Mouse (Mus musculus) lung, postnatal 25 days (tissue): ENCODE results near the gene Iyd.
"Not testable (repeated sequence)": the region's sequence is repeated elsewhere in the genome, so short reads cannot be mapped to it uniquely, and the experiment has no call there.

Experiments
- DNase-seq: peaks from one replicate; pipeline ENCODE4 v3.0.0; 2022; ENCODE audit warnings: low spot score

Gene Iyd

DNA sequence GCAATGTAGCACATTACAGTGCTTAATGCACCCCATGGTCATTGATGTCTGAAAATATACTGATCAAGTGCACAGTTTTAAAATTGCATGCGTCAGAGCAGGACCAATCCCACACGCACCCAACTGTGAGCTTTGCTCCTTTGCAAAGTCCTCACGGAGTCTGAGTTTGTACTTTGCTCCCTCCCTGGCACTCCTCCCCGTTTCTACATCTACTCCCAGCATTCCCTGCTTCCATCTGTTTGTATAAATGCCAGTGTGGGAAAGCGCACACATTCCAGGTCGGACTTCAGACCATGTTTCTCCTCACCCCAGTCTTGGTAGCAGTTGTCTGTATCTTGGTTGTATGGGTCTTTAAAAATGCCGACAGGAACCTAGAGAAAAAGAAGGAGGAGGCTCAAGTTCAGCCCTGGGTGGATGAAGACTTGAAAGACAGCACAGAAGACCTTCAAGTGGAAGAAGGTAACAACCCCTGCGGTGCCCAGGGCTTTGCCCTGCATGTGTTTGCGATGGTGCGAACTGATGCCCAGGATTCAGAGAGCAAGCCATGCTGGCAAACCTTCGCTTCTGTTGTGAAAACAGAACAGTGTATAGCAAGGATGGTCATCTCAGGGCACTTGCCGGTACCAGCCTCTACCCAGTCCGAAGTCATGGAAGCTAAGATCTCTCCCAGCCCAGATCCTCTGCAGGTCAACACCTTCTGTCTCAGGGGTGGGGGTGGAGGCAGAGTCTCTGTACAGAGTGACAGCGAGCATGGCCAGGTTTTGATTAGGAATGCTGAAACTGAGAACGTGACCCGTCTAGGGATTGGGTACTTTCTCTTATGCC lies at the start of gene Iyd:
TSS of gene Iyd (plus strand) at position 238 of the 825 bp plus-strand sequence.
- no peak for DNase-seq

DNA sequence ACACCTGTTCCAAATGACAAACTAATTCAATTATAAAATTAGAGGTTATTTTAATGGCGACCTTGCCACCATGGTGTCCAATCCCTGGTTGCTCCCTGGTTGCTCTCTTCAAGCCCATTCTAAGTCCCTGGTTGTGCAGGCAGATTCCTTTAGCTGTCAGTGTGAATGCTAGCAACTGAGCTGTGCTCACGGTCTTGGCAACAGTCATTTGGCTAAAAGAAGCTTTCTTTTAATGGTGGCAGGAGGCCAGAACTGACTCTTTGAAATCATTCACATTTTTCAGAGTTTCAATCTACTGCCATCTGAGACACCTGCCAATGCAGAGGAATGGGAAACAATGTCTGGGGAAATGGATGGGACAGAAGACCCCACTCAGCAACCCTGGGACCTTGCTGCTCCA lies 43.2 kb upstream of the Iyd start:
- DNase-seq: no peak

DNA sequence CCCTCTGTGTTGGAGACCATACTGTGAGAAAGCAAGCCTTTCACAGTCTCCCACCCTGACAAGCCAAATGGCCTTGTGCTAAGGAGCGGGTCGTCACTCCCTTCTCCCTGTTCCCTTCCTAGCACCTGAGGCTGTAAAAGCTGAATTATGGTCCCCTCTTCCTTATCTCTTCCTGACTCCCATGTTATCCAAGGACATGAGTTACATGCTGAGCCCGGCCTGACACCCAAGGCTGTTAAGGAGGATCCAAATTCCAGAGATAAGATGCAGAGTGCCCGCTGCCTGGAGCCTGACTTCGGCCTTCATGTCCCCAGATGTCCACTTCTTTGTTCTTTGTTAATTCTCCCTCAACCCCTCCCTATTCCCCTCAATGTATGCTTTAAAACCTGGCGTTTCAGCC lies 39.2 kb upstream of the Iyd start:
- not testable (repeated sequence) for DNase-seq

DNA sequence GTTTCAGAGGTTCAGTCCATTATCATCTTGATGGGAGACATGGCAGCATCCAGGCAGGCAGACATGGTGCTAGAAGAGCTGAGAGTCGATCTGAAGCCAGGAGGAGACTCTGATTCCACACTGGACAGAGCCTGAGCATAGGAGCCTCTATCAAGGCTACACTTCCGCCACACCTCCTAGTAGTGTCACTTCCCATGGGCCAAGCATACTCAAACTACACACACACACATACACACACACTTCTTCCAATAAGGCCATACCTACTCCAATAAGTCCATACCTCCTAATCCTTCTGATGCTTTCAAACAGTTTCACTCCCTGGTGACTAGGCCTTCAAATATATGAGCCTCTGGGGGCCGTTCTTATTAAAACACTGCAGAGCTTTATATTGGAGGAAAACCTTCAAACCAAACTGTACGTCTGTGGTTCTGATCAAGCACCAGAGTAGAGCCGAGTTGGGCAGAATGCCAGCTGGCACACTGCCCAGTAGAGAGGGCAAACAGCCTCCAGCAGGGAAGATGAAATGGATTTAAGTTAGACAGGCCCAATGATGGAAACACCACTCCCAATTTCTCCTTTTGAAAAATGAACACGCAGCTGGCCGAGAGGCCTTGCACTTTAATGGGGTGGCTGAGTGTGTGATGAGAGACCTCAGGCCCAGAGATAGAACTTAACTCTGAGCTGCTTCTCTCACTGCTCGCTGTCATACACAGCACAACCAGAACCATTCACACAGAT lies 32.4 kb upstream of the Iyd start:
- DNase-seq: peak; percentile 61

DNA sequence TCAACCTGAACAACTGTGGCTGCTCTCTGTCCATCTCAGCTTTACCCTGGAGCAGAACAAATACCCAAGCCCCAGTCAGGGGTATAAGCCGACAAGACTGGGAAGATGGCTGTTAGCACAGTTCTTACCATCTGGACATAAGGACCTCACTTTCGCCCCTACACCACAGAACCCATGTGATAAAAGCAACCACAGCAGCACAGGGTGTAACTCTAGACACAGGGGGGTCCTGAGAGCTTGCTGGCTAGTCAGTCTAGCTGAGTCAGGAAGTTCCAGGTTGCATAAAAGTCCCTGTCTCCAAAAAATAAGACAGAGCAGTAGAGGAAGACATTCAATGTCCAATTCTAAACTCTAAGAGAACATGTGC lies 31.8 kb upstream of the Iyd start:
- no peak for DNase-seq

DNA sequence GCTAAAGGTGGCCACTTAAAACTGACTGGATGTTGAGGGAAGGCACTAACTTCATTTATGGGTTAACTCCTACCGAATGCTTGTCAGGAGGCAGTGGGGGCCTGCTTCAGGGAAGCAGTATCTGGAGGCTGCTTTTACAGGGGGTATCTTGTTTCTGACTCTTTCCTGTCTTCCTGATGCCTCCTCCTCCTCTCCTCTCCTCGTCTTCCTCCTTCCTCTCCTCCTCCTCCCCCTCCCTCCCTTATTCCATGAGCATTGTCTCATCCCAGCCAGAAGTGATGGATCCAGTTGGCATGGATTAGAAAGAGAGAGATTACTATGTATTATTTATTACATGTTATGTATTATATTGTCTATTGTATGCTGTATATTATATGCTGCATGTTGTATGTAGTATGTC lies 31.3 kb upstream of the Iyd start:
- DNase-seq: no peak

DNA sequence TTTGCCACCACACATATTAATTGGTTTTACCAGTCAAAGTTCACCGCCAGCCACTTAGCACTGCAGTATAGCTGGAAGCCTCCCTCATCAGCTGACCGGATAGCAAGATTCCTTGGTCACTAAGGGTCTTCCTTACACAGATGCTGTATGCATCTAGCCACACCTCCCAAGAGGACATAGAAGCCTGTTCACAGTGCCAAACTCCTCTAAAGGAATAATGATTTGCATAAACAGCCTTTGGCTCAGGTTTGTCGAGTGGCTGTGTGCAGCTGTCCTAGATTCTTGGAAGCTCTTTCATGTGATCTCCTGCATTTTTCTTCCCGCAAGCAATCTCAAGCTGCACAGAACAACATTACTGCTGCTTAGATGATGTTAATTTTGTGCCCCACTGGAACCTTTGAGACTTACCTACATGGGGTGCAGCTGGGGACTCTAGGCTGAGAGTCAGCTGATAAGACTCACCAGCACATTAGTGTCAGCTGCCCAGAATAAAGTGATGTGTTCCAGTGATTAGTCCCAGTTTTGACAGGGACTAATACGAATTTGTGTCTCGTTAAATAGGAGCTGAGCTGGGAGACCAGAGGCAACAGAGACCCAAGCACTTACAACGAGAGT lies 30.3 kb upstream of the Iyd start:
- DNase-seq: no peak

DNA sequence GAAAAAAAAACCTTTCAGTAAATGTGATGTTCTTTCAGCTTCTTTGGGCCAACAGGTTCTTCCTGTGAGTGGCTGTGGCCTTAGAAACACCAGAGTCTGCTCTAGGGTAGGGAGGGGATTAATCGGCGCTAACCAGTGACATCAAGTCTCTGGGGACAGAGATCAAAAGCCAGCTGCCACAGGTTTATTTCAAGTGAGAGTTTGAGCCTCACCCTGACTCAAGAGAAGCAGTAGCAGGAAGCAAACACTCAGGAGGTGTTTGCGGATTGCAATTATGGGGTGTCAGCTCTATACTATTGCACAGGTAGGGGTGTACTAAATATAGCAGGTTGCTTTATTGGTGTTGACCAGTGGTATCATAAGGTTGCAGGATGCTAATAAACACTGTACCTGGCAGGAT lies 29.6 kb upstream of the Iyd start:
- no peak for DNase-seq

DNA sequence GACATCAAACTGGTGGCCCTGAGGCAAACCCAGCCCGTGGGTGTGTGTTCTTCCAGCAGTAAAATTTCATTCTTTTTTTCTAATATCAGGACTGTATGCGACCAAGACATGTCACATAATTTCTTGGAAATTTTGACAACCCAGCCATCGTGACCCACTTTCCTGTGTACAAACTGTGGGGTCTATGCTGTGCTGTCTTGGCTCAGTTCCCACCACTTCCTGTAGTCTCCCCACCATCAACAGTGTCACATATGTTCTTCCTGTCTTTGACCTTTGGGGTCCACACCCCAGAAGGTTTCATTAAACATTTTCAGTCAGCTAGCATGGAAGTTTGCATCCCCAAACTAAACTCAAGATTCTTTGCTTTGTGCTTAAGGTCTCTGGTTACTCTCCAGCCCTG lies 28.6 kb upstream of the Iyd start:
- no peak for DNase-seq

DNA sequence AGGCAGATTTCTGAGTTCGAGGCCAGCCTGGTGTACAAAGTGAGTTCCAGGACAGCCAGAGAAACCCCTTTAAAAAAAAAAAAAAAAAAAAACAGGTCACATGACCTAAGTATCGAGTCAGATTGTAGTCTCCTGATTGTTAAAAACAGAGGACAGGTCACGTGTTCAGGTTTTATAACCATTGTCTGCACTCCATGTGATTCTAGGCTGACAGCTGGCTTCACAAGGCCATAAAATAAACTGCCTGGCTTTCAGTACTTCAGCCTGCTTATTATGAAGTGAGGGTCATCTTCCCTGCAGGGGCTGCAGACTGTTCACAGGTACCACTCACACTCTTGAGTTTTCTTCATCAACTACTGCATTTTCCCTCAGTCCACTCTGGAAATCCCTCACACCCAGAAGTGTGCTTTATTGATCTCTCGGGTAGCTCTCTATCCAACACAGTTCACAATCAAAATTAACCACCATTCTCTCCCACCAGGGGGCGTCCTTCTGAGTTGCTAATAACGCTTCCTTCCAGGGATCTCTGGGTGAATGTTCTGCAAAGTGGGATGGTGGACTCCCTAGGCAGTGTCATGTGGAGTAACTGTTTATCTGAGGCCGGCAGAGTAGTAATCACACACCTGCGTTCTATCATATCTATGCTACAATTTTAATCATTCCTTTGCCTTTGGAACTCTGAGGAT lies 27.3 kb upstream of the Iyd start:
- DNase-seq: no peak

DNA sequence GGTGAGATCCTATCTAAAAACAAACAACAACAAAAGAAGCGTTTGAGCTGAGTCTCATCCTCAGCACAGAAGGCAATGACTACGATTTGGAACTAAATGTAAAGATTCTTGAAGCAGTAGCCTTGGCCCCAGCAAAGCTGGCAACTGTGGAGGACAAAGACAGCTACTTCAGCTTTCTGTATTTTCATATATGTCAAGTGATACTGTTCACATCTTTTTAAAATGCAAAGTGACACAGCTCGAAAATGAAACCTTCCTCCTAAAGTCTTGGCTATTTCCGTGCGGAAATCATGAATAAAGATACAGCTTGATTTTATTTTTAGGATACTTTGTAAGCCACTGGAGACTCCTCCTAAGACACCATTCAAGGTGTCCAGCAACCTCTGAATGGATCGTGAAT lies 26.1 kb upstream of the Iyd start:
- no peak for DNase-seq

DNA sequence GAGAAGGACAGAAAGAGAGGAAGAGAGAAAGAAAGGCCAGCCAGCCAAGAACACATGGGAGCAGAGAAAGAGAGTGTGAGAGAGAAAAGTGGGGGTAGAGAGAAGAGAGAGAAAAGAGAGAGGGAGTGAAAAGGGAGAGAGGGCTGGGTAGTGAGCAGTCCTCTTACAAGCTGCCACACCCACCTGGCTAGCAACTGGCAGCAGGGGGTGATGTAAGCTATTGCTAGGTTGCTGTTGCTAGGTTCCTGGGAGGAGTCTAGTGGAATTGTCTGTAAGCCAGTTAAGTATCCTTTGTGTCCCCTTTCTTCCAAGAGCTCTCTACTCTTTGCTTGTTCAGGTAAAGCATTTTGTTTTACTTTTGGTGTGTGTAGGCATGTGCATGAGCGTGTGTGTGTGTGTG lies 25.4 kb upstream of the Iyd start:
- DNase-seq: peak; percentile 10

DNA sequence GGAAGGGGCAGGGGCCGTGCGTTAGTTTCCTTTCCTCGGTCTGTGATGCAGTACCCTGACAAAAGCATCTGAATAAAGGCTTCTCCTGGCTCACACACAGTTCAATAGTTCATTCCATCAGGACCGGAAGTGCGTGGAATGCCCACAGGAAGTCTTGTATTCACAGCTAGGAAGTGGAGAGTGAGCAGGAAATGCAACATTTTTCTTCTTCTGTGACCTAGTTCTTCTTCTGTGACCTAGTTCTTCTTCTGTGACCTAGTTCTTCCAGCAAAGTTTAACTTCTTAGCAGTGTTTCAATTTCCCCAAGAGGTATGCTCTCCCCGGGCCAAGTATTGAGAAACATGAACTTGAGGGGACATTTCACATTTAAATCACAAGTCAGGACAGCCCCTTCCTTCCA lies 23.6 kb upstream of the Iyd start:
- DNase-seq: no peak

DNA sequence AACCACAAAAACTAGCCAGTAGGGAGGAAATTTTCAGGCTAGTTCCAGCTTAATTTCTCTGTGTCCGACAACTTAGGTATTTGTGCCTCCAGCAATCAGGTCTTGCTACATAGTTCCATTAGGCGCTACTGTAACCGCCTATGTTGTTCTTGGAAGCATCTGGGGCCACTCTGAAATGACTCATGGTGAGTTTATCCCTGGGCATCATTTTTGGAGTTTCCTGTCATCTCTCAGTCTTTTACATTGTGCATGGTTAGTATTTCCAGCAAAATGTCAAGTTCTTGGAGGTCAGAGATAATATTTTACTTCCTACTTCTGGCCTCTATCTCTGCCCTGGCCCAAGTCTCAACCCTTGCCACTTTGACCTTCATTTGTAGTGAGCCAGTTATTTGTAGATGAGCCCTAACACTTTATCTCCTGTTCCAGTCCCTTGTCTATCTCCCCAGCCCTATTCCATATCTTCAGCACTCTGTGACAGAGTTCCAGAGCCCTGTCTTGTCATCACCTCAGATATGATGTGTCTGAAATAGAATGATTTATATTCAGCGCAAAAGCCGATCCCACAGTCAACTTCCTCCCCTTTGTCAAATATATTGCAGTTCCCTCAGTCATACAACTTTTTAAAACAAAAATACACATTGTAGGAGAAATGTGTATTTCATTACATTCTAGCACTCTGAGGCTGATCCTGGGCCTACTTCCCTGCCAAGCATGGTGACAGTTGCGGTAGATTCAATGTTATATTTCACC lies 16.8 kb upstream of the Iyd start:
- no peak for DNase-seq

DNA sequence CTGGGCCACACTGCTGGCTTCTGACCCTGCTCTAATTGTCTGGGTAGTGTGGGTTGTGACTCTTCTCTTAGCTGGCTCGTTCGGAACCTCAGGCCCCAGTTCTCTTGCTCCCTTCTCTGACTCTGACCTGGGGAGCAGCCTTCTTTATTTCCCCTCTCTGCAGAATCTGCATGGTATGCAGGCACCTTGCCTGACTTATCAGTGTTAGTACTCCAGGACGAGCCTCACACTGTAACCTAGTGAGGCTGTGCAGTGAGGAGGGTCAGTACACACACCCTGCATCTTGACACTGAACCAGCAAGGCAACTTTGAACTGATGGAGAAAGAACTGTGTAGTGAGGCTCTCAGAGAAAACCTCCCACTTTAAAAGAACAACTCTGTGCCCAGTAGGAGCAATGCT lies 15.5 kb upstream of the Iyd start:
- DNase-seq: no peak

DNA sequence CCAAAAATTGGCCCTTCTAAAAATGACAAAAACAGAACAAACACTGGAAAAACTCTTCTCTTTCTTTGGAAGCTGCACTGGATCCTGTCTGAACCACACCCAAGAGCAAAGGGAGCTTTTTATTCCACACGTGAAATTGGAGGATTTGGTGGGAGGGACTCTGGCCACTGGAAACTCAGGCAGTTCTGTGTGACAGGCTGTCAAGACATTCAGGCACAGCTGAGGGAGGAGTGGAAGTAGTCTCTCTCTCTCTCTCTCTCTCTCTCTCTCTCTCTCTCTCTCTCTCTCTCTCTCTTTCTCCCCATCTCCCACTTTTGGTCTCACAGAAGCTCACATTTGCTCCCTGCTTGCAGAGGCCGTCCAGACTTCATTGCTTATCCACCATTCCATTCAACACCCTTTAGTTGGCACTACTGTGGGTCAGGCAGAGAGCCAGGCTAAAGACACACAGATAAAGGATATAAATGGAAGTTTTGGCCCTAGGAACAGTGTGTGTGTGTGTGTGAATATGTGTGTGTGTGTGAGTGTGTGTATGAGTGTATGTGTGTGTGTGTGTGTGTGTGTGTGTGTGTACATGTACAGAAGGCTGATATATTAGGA lies 14.5 kb upstream of the Iyd start:
- DNase-seq: no peak

DNA sequence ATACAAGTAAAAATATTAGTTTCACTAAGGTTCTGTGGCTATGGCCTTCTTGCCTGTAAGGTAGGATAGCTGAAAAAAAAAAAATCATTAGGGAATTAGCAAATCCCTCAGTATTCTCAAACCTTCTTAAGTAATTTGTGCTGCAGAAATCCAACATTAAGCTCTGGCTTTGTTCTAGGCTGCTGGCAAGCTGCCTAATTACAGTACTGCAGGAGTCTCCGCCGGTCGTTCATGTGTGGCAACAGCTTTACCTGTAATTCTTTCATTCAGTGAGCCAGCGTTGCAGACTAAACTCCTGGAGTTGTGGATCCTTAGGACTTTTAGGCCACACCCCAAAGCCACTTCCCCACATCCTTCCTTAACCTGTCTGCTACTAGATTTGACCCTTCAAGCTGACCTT lies 10.2 kb upstream of the Iyd start:
- no peak for DNase-seq

DNA sequence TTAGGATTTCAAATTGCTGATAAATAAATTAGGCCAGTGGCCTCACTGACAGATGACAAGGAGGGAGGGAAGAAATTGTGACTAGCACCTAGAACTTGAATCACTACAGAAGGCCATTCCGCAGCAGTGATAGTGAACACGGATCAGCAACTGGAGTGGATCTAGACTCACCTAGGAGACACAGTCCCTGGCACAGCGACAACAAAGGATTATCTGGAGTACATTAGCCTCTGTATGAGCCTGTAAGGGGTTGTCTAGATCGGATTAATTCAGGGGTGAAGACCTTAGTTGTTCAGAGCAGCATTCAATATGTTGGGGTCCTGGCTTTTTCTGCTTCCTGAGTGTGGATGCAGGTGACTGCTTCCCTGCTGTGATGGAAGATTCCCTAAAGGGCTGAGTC lies 9.4 kb upstream of the Iyd start:
- no peak for DNase-seq

DNA sequence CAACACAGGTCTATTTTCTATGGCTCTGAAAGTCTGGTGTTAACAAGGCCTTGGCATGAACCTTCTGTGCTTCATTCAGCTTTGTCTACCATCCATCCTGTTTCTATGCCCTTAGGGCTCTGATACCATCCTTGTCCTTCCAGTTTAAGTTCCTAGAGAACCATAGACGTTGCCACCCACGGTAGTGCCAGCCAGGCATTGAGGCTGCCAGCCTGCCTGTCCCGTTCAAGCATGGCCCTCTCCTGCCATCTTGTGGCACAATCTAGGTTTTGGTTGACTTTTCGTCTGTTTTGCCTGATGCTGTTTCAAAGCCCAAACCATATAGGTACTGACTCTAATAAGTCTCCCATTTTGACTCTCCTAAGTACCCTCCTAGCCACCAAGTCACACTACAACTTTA lies 8.7 kb upstream of the Iyd start:
- peak; percentile 78 for DNase-seq

DNA sequence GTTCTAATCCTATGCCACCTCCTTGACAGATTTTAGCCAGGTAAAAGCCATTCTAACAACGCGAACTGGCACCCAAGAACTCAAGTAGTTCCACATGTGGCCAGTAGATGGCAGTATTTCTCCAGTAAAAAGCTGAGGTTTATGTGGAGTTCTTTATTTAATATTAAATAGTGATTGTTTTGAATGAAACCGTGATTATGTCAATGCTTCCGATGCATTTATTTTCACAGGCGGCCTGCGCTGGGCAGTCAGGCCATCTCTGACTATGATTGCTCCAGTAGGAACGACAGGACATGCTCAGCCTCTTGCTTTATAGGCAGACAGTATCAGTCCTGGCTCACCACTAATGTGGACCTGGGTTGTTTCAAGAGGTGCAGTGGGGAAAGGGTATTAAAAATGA lies 5.6 kb upstream of the Iyd start:
- DNase-seq: peak; percentile 46

DNA sequence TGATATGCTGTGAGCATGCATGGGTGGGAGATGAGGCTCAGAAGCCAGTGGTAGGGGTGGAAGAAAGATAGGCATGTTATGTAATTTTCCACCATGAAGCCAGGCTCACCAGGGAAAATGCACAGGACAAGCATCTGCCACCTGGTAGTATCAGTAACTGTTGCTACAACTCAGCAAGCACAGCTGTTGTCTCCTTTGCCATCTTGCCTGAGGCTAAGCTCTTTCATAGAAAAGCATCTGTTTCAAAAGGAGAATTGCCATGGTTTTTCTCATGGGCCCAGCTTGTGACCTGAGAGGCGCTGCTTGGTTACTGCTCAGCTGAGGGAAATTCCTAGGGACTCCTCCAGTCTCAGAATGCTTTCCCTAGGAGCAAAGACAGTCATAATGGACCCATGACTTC lies 3.7 kb upstream of the Iyd start:
- no peak for DNase-seq

DNA sequence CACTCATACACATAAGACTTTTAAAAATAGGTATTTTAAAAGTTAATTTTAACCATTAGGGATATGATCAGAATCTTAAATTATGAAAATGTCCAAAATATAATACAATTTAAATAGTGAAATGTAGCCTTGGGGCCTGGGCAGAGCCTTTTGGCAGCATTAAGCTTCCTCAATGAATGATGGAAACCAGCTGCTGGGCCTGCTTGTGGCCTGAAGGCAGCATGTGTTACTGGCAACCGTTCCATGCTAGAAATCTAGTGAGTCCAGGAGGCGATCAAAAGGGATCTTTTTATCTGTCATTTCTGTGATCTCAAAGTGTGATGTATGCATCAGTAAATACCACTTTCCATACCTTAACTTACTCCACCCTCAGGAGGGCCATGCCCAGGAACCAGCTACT lies 9.3 kb downstream of the Iyd start:
- DNase-seq: peak; percentile 32
